Mouse (Mus musculus): ENCODE data around the gene Tia1. TPM values are rescaled to one million over a fixed set of nuclear protein-coding genes. Genes with fewer than 3 reads are reported as not detected.
A peak's percentile ranks its signal among the peaks of the same experiment; 100 is the strongest.

Gene Tia1
- total and polyA plus RNA-seq, 2 experiments from 2014 or later = 67.8 to 76.7 TPM

- peak; percentile 73 for DNase-seq (ENCODE audit: low spot score)
- H3K27me3 ChIP-seq (ENCODE audit: control insufficient read depth, insufficient read depth, low read length) = no peaks in the 10 kb centered on the region
- peaks cover 6% of the 10 kb centered on the region for H3K36me3 ChIP-seq (replicated peaks; ENCODE audit: control insufficient read depth, insufficient read depth, low read length)
- no peaks in the 10 kb centered on the region for H3K9me3 ChIP-seq (replicated peaks; ENCODE audit: control insufficient read depth, low read length)
- WGBS = under 1% methylated on average over 17 of the region's 17 CpGs
- H3K9ac ChIP-seq (replicated peaks; ENCODE audit: low read depth, low read length) = peak overlapping the region; percentile 41; the same call in 1 of the 2 replicates
- H3K4me2 ChIP-seq (ENCODE audit: low read depth, low read length) = peak overlapping the region; percentile 92
- H3K27ac ChIP-seq (ENCODE audit: low read depth) = no peak overlapping the region
- peak overlapping the region; percentile 83 for H3K4me3 ChIP-seq (ENCODE audit: low read depth, low read length)
- TF ChIP-seq CTCF (IDR thresholded peaks at IDR 0.05; ENCODE audit: low read depth) (peak; percentile 94), EP300 (IDR thresholded peaks at IDR 0.05; ENCODE audit: low read depth) (no peak)
- 0 out of 2 replicates have a peak, but pooled peaks have one; percentile 6 for ATAC-seq (ENCODE audit: insufficient read depth, low read depth)
- peaks cover 13% of the 10 kb centered on the region; the same call in 1 of the 2 replicates for H3K4me1 ChIP-seq (ENCODE audit: control insufficient read depth, insufficient read depth)
Observed at GRCm38 (mm10) chr6:86364442-86365141, 39.4 kb upstream of the Tia1 start.

DNA sequence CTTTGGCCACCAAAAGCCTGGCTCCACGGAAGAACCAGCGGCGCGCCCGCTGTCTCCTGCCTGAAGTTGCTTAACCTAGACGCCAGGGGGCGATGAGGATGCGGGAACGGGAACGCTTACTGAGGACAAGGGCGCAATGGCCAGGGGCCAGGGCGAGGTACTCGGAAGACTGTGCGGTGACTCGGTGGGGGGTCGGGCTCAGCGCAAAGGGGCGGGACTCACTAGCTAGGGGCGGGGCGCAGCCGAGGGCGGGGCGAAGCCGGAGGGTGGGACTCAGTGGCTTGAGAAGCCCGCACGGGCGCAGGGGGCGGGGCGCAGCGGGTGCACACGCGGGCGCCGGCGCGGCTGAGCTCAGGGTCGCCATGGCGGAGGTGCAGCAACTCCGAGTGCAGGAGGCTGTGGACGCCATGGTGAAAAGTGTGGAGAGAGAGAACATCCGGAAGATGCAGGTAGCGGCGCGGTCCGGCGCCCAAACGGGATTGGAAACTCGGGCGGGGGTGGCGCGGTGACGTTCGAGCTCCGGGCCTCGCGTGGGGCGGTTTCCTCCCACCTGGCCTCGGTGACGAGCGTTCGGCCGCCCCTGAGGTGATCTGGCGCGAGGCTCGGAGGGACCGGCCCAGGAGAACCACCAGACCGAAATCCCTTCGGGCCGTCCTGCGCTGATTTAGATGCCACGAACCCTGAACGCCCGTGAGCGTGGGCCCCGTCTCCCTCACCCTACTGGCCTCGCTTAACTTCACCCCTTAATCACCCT lies 38.5 kb upstream of the Tia1 start, which contains the start of gene Fam136a:
TSS of gene Fam136a (plus strand) at position 276 of the 754 bp plus-strand sequence.
- peaks cover 6% of the 10 kb centered on the region for H3K36me3 ChIP-seq (replicated peaks; ENCODE audit: control insufficient read depth, insufficient read depth, low read length)
- WGBS = under 1% methylated on average over 69 of the region's 76 CpGs

GRCm38 (mm10) chr6:86366125-86366852 lies 37.7 kb upstream of the Tia1 start:
- Histone ChIP-seq H3K27me3 (ENCODE audit: control insufficient read depth, insufficient read depth, low read length) (no peaks in the 10 kb centered on the region), H3K36me3 (replicated peaks; ENCODE audit: control insufficient read depth, insufficient read depth, low read length) (peaks cover 6% of the 10 kb centered on the region), H3K4me3 (ENCODE audit: low read depth, low read length) (peak overlapping the region; percentile 83), H3K9me3 (replicated peaks; ENCODE audit: control insufficient read depth, low read length) (no peaks in the 10 kb centered on the region), H3K4me2 (ENCODE audit: low read depth, low read length) (peak overlapping the region; percentile 92), H3K9ac (replicated peaks; ENCODE audit: low read depth, low read length) (peak overlapping the region; percentile 71), H3K4me1 (ENCODE audit: control insufficient read depth, insufficient read depth) (peaks cover 20% of the 10 kb centered on the region), H3K27ac (ENCODE audit: low read depth) (peak overlapping the region; percentile 85)
- DNase-seq (ENCODE audit: low spot score) (peak; percentile 48), ATAC-seq (ENCODE audit: insufficient read depth, low read depth) (no peak)
- TF ChIP-seq CTCF (IDR thresholded peaks at IDR 0.05; ENCODE audit: low read depth) (no peak), EP300 (IDR thresholded peaks at IDR 0.05; ENCODE audit: low read depth) (0 out of 2 replicates have a peak, but pooled peaks have one; percentile 2)
- 34% methylated on average over 25 of the region's 25 CpGs for WGBS

More for the DNA sequence above, 38.5 kb upstream of the Tia1 start, which contains the start of gene Fam136a:
- ATAC-seq (ENCODE audit: insufficient read depth, low read depth) = peak; percentile 96
- peak within 1 kb of the TSS; percentile 92 for H3K4me2 ChIP-seq (ENCODE audit: low read depth, low read length)
- peak; percentile 96 for DNase-seq (ENCODE audit: low spot score)
- H3K27me3 ChIP-seq (ENCODE audit: control insufficient read depth, insufficient read depth, low read length) = no peaks in the 10 kb centered on the region
- peaks cover 15% of the 10 kb centered on the region; the same call in 1 of the 2 replicates for H3K4me1 ChIP-seq (ENCODE audit: control insufficient read depth, insufficient read depth)
- peak within 1 kb of the TSS; percentile 83 for H3K4me3 ChIP-seq (ENCODE audit: low read depth, low read length)
- H3K9ac ChIP-seq (replicated peaks; ENCODE audit: low read depth, low read length) = peak within 1 kb of the TSS; percentile 71
- TF ChIP-seq EP300 (IDR thresholded peaks at IDR 0.05; ENCODE audit: low read depth) (0 out of 2 replicates have a peak, but pooled peaks have one; percentile 20), CTCF (IDR thresholded peaks at IDR 0.05; ENCODE audit: low read depth) (peak; percentile 97)
- H3K9me3 ChIP-seq (replicated peaks; ENCODE audit: control insufficient read depth, low read length) = no peaks in the 10 kb centered on the region
- H3K27ac ChIP-seq (ENCODE audit: low read depth) = peak within 1 kb of the TSS; percentile 85

DNA sequence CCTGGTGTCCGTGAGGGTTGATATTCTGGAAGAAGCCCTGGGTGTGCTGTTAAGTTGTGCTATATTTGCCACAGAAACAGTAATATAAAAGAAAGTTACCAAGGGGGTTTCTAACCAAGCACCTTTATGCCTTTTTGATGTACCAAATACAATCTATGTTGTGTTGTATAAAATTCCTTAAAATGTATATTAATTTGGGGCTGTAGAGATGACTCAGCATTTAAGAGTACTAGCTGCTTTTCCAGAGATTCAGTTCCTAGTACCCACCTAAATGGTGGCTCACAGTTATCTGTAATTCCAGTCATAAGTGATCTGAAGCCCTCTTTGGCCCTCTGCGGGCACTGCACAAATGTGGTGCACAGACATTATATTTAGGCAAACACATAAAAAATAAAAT lies 37.2 kb upstream of the Tia1 start:
- H3K36me3 ChIP-seq (replicated peaks; ENCODE audit: control insufficient read depth, insufficient read depth, low read length) = peaks cover 6% of the 10 kb centered on the region
- H3K4me2 ChIP-seq (ENCODE audit: low read depth, low read length) = peak overlapping the region; percentile 92; the same call in 1 of the 2 replicates
- ATAC-seq (ENCODE audit: insufficient read depth, low read depth) = no peak
- no peaks in the 10 kb centered on the region for H3K27me3 ChIP-seq (ENCODE audit: control insufficient read depth, insufficient read depth, low read length)
- no peak overlapping the region for H3K9ac ChIP-seq (replicated peaks; ENCODE audit: low read depth, low read length)
- peak overlapping the region; percentile 85; the same call in 1 of the 2 replicates for H3K27ac ChIP-seq (ENCODE audit: low read depth)
- 52% methylated on average over 2 of the region's 2 CpGs for WGBS
- no peaks in the 10 kb centered on the region for H3K9me3 ChIP-seq (replicated peaks; ENCODE audit: control insufficient read depth, low read length)
- peaks cover 21% of the 10 kb centered on the region for H3K4me1 ChIP-seq (ENCODE audit: control insufficient read depth, insufficient read depth)
- no peak for DNase-seq (ENCODE audit: low spot score)
- no peak overlapping the region for H3K4me3 ChIP-seq (ENCODE audit: low read depth, low read length)
- no peak for TF ChIP-seq CTCF (IDR thresholded peaks at IDR 0.05; ENCODE audit: low read depth)
- TF ChIP-seq EP300 (IDR thresholded peaks at IDR 0.05; ENCODE audit: low read depth) = no peak

DNA sequence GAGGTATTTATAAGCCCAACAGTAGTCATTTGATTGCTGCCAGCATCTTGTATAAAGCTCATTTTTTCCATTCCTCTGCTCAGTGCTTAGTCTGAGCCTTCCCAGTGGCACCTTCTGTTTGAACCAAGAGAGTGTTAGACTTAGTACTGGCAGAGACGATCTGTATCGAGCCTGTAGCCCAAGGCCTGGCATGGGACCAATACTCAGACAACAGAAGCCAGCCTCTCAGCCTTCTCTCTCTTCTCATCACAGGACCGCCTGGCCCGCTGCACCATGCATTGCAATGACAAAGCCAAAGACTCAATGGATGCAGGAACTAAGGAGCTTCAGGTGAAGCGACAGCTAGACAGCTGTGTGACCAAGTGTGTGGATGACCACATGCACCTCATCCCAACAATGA lies 35.5 kb upstream of the Tia1 start:
- no peak overlapping the region for H3K27ac ChIP-seq (ENCODE audit: low read depth)
- peaks cover 27% of the 10 kb centered on the region for H3K4me1 ChIP-seq (ENCODE audit: control insufficient read depth, insufficient read depth)
- H3K4me3 ChIP-seq (ENCODE audit: low read depth, low read length) = no peak overlapping the region
- WGBS = 83% methylated on average over 5 of the region's 5 CpGs
- TF ChIP-seq EP300 (IDR thresholded peaks at IDR 0.05; ENCODE audit: low read depth) (no peak), CTCF (IDR thresholded peaks at IDR 0.05; ENCODE audit: low read depth) (no peak)
- no peak for ATAC-seq (ENCODE audit: insufficient read depth, low read depth)
- H3K9me3 ChIP-seq (replicated peaks; ENCODE audit: control insufficient read depth, low read length) = no peaks in the 10 kb centered on the region
- no peak overlapping the region for H3K4me2 ChIP-seq (ENCODE audit: low read depth, low read length)
- H3K36me3 ChIP-seq (replicated peaks; ENCODE audit: control insufficient read depth, insufficient read depth, low read length) = peaks cover 6% of the 10 kb centered on the region
- H3K27me3 ChIP-seq (ENCODE audit: control insufficient read depth, insufficient read depth, low read length) = no peaks in the 10 kb centered on the region
- no peak overlapping the region for H3K9ac ChIP-seq (replicated peaks; ENCODE audit: low read depth, low read length)
- no peak for DNase-seq (ENCODE audit: low spot score)
